Comparison of ENCODE assay signal across 12 mouse cellular contexts in the genomic region with DNA sequence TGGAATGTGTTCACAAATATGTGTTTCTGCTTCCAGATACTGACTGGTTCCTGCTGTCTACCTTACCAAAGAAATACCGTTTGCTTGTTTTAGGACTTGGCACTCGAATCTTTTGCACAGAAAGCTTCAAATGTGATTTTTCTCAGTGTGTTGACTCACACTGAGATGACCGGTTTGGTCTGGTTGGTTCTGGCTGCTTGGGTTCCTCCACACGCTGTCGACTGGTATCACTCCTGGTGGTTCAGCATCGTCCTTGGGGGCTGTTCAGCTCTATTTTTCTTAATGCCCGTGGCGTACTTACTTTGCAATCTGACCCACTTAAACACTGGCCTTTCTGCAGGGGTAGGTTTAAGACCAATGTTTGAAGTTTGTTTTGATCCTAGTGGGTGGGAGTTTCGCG. TPM values are rescaled to one million over a fixed set of nuclear protein-coding genes. Genes with fewer than 3 reads are reported as not detected.
DNase-seq lines count a peak whose midpoint lies in the region; ATAC-seq and TF ChIP-seq lines count a peak whose summit lies in the region.
"Had no signal": no experiment of that assay in that cellular context is flagged by ENCODE, and none has a peak within 500 bp of the region (broad histone marks: within the 10 kb centered on the region; RNA-seq: fewer than 3 reads in every experiment).

No protein-coding gene starts in this region.

- no peak overlapping the region for H3K9ac ChIP-seq in embryonic facial prominence, embryonic 13.5 days
- no peak overlapping the region for H3K9ac ChIP-seq in kidney, embryonic 15.5 days
- H3K9ac ChIP-seq: forebrain, embryonic 13.5 days had no signal

- no peak overlapping the region for H3K4me2 ChIP-seq in embryonic facial prominence, embryonic 13.5 days
- H3K4me2 ChIP-seq in kidney, embryonic 15.5 days, result no peak overlapping the region
- H3K4me2 ChIP-seq: forebrain, embryonic 13.5 days had no signal

- no peak overlapping the region for H3K4me3 ChIP-seq in embryonic facial prominence, embryonic 13.5 days
- H3K4me3 ChIP-seq in kidney, embryonic 15.5 days (replicated peaks), result no peak overlapping the region
- no peak overlapping the region for H3K4me3 ChIP-seq in thymus, adult 2 months (ENCODE audit: control insufficient read depth, insufficient read depth, low read length)
- H3K4me3 ChIP-seq: forebrain, embryonic 13.5 days had no signal

- peak; percentile 4 for DNase-seq in ovary, adult 18-20 months (ENCODE audit: low spot score)
- DNase-seq in ovary, postnatal 10 days (ENCODE audit: low spot score), result no peak
- peak; percentile 8 for DNase-seq in ovary, postnatal 14 days (ENCODE audit: low spot score)
- DNase-seq in gastrocnemius, postnatal 25 days, result no peak
- no peak for DNase-seq in thymus, adult 2 months
- no peak for DNase-seq in thymus, postnatal 0 days (ENCODE audit: low spot score)
- DNase-seq: cerebellum, adult 11-12 months; gastrocnemius, postnatal 36 days had no signal

- WGBS in embryonic facial prominence, embryonic 13.5 days, result 44% methylated on average over 10 of the region's 10 CpGs
- WGBS in kidney, embryonic 15.5 days, result 33% methylated on average over 10 of the region's 10 CpGs
- WGBS in thymus, adult 2 months, result 95% methylated on average over 10 of the region's 10 CpGs

- no peaks in the 10 kb centered on the region for H3K9me3 ChIP-seq in embryonic facial prominence, embryonic 13.5 days
- no peaks in the 10 kb centered on the region for H3K9me3 ChIP-seq in kidney, embryonic 15.5 days (replicated peaks)
- H3K9me3 ChIP-seq: forebrain, embryonic 13.5 days had no signal

- H3K27ac ChIP-seq in embryonic facial prominence, embryonic 13.5 days, result peak overlapping the region; percentile 12
- peak overlapping the region; percentile 54; the same call in 1 of the 2 replicates for H3K27ac ChIP-seq in kidney, embryonic 15.5 days
- no peak overlapping the region for H3K27ac ChIP-seq in thymus, adult 2 months (ENCODE audit: control insufficient read depth, insufficient read depth, low read length)
- H3K27ac ChIP-seq: forebrain, embryonic 13.5 days had no signal

- peaks cover 8% of the 10 kb centered on the region for H3K4me1 ChIP-seq in embryonic facial prominence, embryonic 13.5 days
- H3K4me1 ChIP-seq in kidney, embryonic 15.5 days, result peaks cover 16% of the 10 kb centered on the region
- no peaks in the 10 kb centered on the region for H3K4me1 ChIP-seq in thymus, adult 2 months (replicated peaks; ENCODE audit: control insufficient read depth, insufficient read depth, low read length)
- H3K4me1 ChIP-seq: forebrain, embryonic 13.5 days had no signal

- 0 out of 2 replicates have a peak, but pooled peaks have one; percentile 32 for ATAC-seq in embryonic facial prominence, embryonic 13.5 days (ENCODE audit: insufficient number of reproducible peaks, insufficient read depth, low FRiP score, low TSS enrichment, low read depth)
- ATAC-seq in kidney, embryonic 15.5 days (replicated peaks; ENCODE audit: low FRiP score), result peak; percentile 83
- ATAC-seq: forebrain, embryonic 13.5 days; hindbrain, embryonic 16.5 days had no signal

- TF ChIP-seq POLR2A in thymus, adult 2 months (IDR thresholded peaks at IDR 0.05; ENCODE audit: control insufficient read depth, extremely low read depth, insufficient read depth, low read length, poor library complexity), result no peak

- TF ChIP-seq CTCF in thymus, adult 2 months (IDR thresholded peaks at IDR 0.05; ENCODE audit: borderline replicate concordance, control insufficient read depth, extremely low read depth, insufficient read depth, low read length, poor library complexity), result no peak

- no peaks in the 10 kb centered on the region for H3K36me3 ChIP-seq in embryonic facial prominence, embryonic 13.5 days
- no peaks in the 10 kb centered on the region for H3K36me3 ChIP-seq in kidney, embryonic 15.5 days
- H3K36me3 ChIP-seq in thymus, adult 2 months (ENCODE audit: control insufficient read depth, insufficient read depth, low read length), result no peaks in the 10 kb centered on the region

- H3K27me3 ChIP-seq in embryonic facial prominence, embryonic 13.5 days, result no peaks in the 10 kb centered on the region
- H3K27me3 ChIP-seq in kidney, embryonic 15.5 days, result no peaks in the 10 kb centered on the region
- H3K27me3 ChIP-seq in thymus, adult 2 months (ENCODE audit: control insufficient read depth, insufficient read depth, low read length), result no peaks in the 10 kb centered on the region
- H3K27me3 ChIP-seq: forebrain, embryonic 13.5 days had no signal

RNA-seq across cellular contexts. Expression of a gene that starts 41.7 kb away (rescaled TPM):
- 1.8 and 2.6 TPM in 2 replicates for polyA plus RNA-seq in embryonic facial prominence, embryonic 13.5 days (2015; fragmentation: Nextera tagmentation; extraction: Ambion mirVana)
- 1.0 and 1.1 TPM in 2 replicates for polyA plus RNA-seq in kidney, embryonic 15.5 days (2015; fragmentation: Nextera tagmentation; extraction: Ambion mirVana)
- under 1 TPM; 0.79 to 0.88 TPM for total RNA-seq in gastrocnemius, postnatal 25 days (2021)
- 0.50 and 0.66 TPM in 2 replicates for polyA plus RNA-seq in thymus, adult 2 months (2012; rRNA removed)
- 1.3 and 1.6 TPM in 2 replicates for polyA plus RNA-seq in thymus, postnatal 0 days (2015; fragmentation: Nextera tagmentation; extraction: Ambion mirVana)

RNA-seq across cellular contexts. Expression of a gene that starts 42.4 kb away (rescaled TPM):
- polyA plus RNA-seq in embryonic facial prominence, embryonic 13.5 days (2015; fragmentation: Nextera tagmentation; extraction: Ambion mirVana), result 12.6 and 12.7 TPM in 2 replicates
- polyA plus RNA-seq in kidney, embryonic 15.5 days (2015; fragmentation: Nextera tagmentation; extraction: Ambion mirVana), result 15.2 and 16.8 TPM in 2 replicates
- total RNA-seq in gastrocnemius, postnatal 25 days (2021), result 1 to 10 TPM; 3.2 to 4.2 TPM
- 0.53 and 0.70 TPM in 2 replicates for polyA plus RNA-seq in thymus, adult 2 months (2012; rRNA removed)
- polyA plus RNA-seq in thymus, postnatal 0 days (2015; fragmentation: Nextera tagmentation; extraction: Ambion mirVana), result 2.7 and 2.9 TPM in 2 replicates

Comparison
In these comparisons a context has a peak if more than half of its experiments do, and no peak if none do; other contexts are left out.
1. DNase-seq: peak in ovary, adult 18-20 months (single experiment) and ovary, postnatal 14 days (single experiment); none in ovary, postnatal 10 days (single experiment), gastrocnemius, postnatal 25 days (single experiment), thymus, adult 2 months (single experiment) and thymus, postnatal 0 days (single experiment).